Mouse (Mus musculus): ENCODE measurements around the gene Mapkap1. TPM values are rescaled to one million over a fixed set of nuclear protein-coding genes. Genes with fewer than 3 reads are reported as not detected.

Gene Mapkap1
- polyA plus RNA-seq, 1 experiment from 2014 or later = 61.0 TPM

DNA sequence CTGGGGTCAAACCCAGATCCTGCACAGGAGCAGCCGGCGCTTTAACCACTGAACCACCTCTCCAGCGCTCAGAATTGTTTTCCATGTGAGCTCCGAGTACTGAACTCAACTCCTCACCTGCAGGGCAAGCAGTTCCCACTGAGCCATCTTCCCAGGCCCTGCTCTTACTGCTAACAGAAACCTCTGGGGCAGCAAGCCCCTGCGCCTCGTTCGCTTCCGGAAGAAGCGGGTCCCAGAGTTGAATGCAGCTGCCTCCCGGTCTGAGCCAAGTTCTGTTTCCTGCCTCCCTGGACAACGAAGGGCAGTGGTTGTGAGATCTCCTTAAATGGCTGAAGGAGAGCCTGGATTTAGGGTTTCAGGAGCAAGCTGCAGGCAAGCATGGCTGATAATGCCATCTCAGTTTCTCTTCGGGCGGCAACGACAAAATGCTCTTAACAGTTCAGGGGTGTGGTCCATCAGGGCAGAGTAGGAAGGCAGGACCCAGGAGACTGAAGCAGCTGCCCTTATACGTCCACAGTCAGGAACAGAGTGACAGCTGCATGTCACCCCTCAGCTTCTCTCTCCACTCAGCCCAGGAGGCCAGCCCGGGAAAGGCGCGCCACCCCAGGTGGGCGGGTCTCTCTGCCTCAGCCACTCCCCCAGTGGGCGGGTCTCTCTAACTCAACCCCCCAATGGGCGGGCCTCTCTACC, 239.4 kb downstream of the Mapkap1 start:
- peak; percentile 95 for ATAC-seq (ENCODE audit: low FRiP score, low TSS enrichment)
- Histone ChIP-seq H3K27ac (replicated peaks) (no peak overlapping the region), H3K27me3 (ENCODE audit: control insufficient read depth, insufficient read depth, low read length) (no peaks in the 10 kb centered on the region), H3K9me3 (ENCODE audit: control insufficient read depth, low read length) (no peaks in the 10 kb centered on the region), H3K4me1 (replicated peaks; ENCODE audit: control insufficient read depth, insufficient read depth) (no peaks in the 10 kb centered on the region), H3K36me3 (ENCODE audit: control insufficient read depth, insufficient read depth, low read length) (no peaks in the 10 kb centered on the region), H3K4me2 (replicated peaks; ENCODE audit: low read depth) (peak overlapping the region; percentile 75), H3K9ac (ENCODE audit: low read length) (peak overlapping the region; percentile 53), H3K4me3 (ENCODE audit: low read depth, low read length) (peak overlapping the region; percentile 51)
- WGBS = 10% methylated on average over 21 of the region's 21 CpGs
- DNase-seq (ENCODE audit: low spot score) = peak; percentile 94
- TF ChIP-seq EP300 (optimal IDR thresholded peaks at IDR 0.05) (no peak), CTCF (IDR thresholded peaks at IDR 0.05; ENCODE audit: low read depth) (no peak)

GRCm38 (mm10) chr2:34646541-34646865, 239.9 kb downstream of the Mapkap1 start:
- no peaks in the 10 kb centered on the region for H3K36me3 ChIP-seq (ENCODE audit: control insufficient read depth, insufficient read depth, low read length)
- H3K9me3 ChIP-seq (ENCODE audit: control insufficient read depth, low read length) = no peaks in the 10 kb centered on the region
- no peak for ATAC-seq (ENCODE audit: low FRiP score, low TSS enrichment)
- TF ChIP-seq CTCF (IDR thresholded peaks at IDR 0.05; ENCODE audit: low read depth) (no peak), EP300 (optimal IDR thresholded peaks at IDR 0.05) (no peak)
- no peaks in the 10 kb centered on the region for H3K27me3 ChIP-seq (ENCODE audit: control insufficient read depth, insufficient read depth, low read length)
- H3K9ac ChIP-seq (ENCODE audit: low read length) = no peak overlapping the region
- H3K4me3 ChIP-seq (ENCODE audit: low read depth, low read length) = peak overlapping the region; percentile 51
- H3K4me1 ChIP-seq (replicated peaks; ENCODE audit: control insufficient read depth, insufficient read depth) = no peaks in the 10 kb centered on the region
- peak overlapping the region; percentile 75 for H3K4me2 ChIP-seq (replicated peaks; ENCODE audit: low read depth)
- 8% methylated on average over 5 of the region's 5 CpGs for WGBS
- DNase-seq (ENCODE audit: low spot score) = no peak
- no peak overlapping the region for H3K27ac ChIP-seq (replicated peaks)

- no peak for DNase-seq (ENCODE audit: low spot score)
- Histone ChIP-seq H3K9me3 (ENCODE audit: control insufficient read depth, low read length) (no peaks in the 10 kb centered on the region), H3K9ac (ENCODE audit: low read length) (no peak overlapping the region), H3K4me2 (replicated peaks; ENCODE audit: low read depth) (no peak overlapping the region), H3K36me3 (ENCODE audit: control insufficient read depth, insufficient read depth, low read length) (no peaks in the 10 kb centered on the region), H3K4me1 (replicated peaks; ENCODE audit: control insufficient read depth, insufficient read depth) (no peaks in the 10 kb centered on the region), H3K4me3 (ENCODE audit: low read depth, low read length) (no peak overlapping the region), H3K27me3 (ENCODE audit: control insufficient read depth, insufficient read depth, low read length) (no peaks in the 10 kb centered on the region), H3K27ac (replicated peaks) (no peak overlapping the region)
- TF ChIP-seq EP300 (optimal IDR thresholded peaks at IDR 0.05) = no peak
- no peak for TF ChIP-seq CTCF (IDR thresholded peaks at IDR 0.05; ENCODE audit: low read depth)
- 72% methylated on average over 11 of the region's 11 CpGs for WGBS
- ATAC-seq (ENCODE audit: low FRiP score, low TSS enrichment) = no peak
These were observed 240.8 kb downstream of the Mapkap1 start for GRCm38 (mm10) chr2:34647410-34647809.

- Histone ChIP-seq H3K9me3 (ENCODE audit: control insufficient read depth, low read length) (no peaks in the 10 kb centered on the region), H3K4me1 (replicated peaks; ENCODE audit: control insufficient read depth, insufficient read depth) (no peaks in the 10 kb centered on the region), H3K27me3 (ENCODE audit: control insufficient read depth, insufficient read depth, low read length) (no peaks in the 10 kb centered on the region), H3K4me2 (replicated peaks; ENCODE audit: low read depth) (no peak overlapping the region), H3K9ac (ENCODE audit: low read length) (no peak overlapping the region), H3K27ac (replicated peaks) (no peak overlapping the region), H3K4me3 (ENCODE audit: low read depth, low read length) (no peak overlapping the region), H3K36me3 (ENCODE audit: control insufficient read depth, insufficient read depth, low read length) (no peaks in the 10 kb centered on the region)
- ATAC-seq (ENCODE audit: low FRiP score, low TSS enrichment) (no peak), DNase-seq (ENCODE audit: low spot score) (no peak)
- WGBS = 56% methylated on average over 10 of the region's 10 CpGs
- TF ChIP-seq CTCF (IDR thresholded peaks at IDR 0.05; ENCODE audit: low read depth) (no peak), EP300 (optimal IDR thresholded peaks at IDR 0.05) (no peak)
These were observed 261.2 kb downstream of the Mapkap1 start for GRCm38 (mm10) chr2:34667820-34668219.

DNA sequence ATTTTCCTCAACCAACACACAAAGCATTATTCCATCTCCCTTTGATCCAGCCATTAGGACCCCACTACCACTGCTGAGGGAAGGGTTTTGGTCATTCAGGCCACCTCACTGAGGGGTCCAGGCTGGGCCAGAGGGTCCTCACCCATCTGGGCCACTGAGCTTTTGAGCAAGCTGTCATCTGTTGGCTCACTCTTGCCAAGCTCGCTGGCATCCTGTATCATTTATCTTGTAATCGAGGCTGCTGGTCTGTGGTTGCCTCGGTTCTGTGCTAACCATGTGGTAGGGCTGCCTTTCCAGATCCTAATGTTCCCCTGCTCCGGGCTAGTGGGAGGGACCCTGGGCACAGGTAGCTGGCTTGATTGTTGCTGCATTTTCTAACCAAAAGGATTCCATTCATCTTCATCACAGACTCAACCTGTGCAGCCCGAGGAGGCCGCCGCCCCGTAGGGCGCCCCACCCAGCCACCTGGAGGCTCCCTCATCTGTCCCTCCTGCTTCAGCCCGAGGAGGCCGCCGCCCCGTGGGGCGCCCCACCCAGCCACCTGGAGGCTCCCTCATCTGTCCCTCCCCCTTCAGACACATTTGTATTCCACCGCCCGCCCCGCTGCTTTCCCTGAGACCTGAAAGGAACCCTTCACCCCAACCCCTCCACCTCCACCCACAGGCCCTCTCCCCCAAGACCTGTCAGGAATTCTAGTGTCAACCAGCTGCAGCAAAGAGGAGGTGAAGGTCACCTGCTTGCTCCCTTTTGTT, 262.0 kb downstream of the Mapkap1 start:
- no peaks in the 10 kb centered on the region for H3K27me3 ChIP-seq (ENCODE audit: control insufficient read depth, insufficient read depth, low read length)
- peak; percentile 31 for DNase-seq (ENCODE audit: low spot score)
- H3K36me3 ChIP-seq (ENCODE audit: control insufficient read depth, insufficient read depth, low read length) = no peaks in the 10 kb centered on the region
- H3K4me2 ChIP-seq (replicated peaks; ENCODE audit: low read depth) = 0 out of 2 replicates have a peak overlapping the region, but pooled peaks have one; percentile 1
- H3K9me3 ChIP-seq (ENCODE audit: control insufficient read depth, low read length) = no peaks in the 10 kb centered on the region
- H3K4me1 ChIP-seq (replicated peaks; ENCODE audit: control insufficient read depth, insufficient read depth) = no peaks in the 10 kb centered on the region
- peak; percentile 13; the same call in 1 of the 2 replicates for ATAC-seq (ENCODE audit: low FRiP score, low TSS enrichment)
- TF ChIP-seq CTCF (IDR thresholded peaks at IDR 0.05; ENCODE audit: low read depth) (no peak), EP300 (optimal IDR thresholded peaks at IDR 0.05) (no peak)
- H3K9ac ChIP-seq (ENCODE audit: low read length) = no peak overlapping the region
- 28% methylated on average over 17 of the region's 17 CpGs for WGBS
- H3K4me3 ChIP-seq (ENCODE audit: low read depth, low read length) = no peak overlapping the region
- no peak overlapping the region for H3K27ac ChIP-seq (replicated peaks)

DNA sequence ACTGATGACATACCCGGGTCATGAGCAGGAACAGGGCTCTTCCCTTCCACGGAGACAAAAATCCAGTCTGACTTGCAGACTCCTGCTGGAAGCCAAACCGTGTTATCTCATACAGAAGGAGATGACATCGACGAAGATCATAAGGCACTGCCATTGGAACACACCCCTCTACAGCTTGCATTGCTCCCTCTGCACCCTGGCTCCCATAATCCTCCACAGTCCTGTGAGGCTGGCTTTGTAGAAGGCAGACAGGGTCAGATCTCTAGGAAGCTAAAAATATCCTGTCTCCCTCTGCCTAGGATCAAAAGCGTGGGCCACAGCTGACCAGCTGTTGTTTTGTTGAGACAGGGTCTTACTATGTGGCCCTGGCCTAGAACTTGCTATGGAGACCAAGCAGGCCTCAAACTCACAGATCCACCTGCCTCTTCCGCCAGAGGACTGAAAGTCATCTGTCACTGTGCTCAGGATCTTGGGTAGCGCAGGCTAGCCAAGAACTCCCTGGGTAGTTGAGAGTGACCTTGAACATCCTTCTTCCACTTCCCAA, 262.7 kb downstream of the Mapkap1 start:
- Histone ChIP-seq H3K4me2 (replicated peaks; ENCODE audit: low read depth) (no peak overlapping the region), H3K9me3 (ENCODE audit: control insufficient read depth, low read length) (no peaks in the 10 kb centered on the region), H3K36me3 (ENCODE audit: control insufficient read depth, insufficient read depth, low read length) (no peaks in the 10 kb centered on the region), H3K27ac (replicated peaks) (no peak overlapping the region), H3K9ac (ENCODE audit: low read length) (no peak overlapping the region), H3K4me1 (replicated peaks; ENCODE audit: control insufficient read depth, insufficient read depth) (no peaks in the 10 kb centered on the region), H3K4me3 (ENCODE audit: low read depth, low read length) (no peak overlapping the region), H3K27me3 (ENCODE audit: control insufficient read depth, insufficient read depth, low read length) (no peaks in the 10 kb centered on the region)
- no peak for DNase-seq (ENCODE audit: low spot score)
- no peak for TF ChIP-seq CTCF (IDR thresholded peaks at IDR 0.05; ENCODE audit: low read depth)
- no peak for TF ChIP-seq EP300 (optimal IDR thresholded peaks at IDR 0.05)
- no peak for ATAC-seq (ENCODE audit: low FRiP score, low TSS enrichment)
- 39% methylated on average over 8 of the region's 8 CpGs for WGBS

Measured in stomach, postnatal 0 days (tissue).